Mouse (Mus musculus): ENCODE measurements around the gene Mgat3. TPM values are rescaled to one million over a fixed set of nuclear protein-coding genes. Genes with fewer than 3 reads are reported as not detected.

Gene Mgat3
- total and polyA plus RNA-seq, 3 experiments = 2.3 to 4.9 (median 3.5) TPM

DNA sequence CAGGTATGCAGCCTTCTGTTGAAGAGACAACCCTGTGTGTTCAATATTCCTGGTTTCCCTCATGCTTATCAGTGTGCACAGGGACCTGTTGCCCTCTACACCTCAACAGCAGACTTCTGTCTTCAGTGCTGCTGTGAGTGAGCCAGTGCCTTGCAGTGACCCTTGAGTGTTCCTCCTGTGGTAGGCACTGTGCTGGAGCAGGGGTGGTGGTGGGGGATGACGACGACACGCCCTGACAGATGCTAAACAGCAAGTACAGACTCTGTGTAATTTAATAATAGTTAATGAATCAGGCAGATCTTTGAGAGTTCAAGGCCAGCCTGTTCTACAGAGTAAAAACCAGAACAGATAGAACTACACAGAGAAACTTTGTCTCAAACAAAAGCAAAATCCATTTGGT, 36.9 kb upstream of the Mgat3 start:
- Histone ChIP-seq H3K4me1 (ENCODE audit: control insufficient read depth, insufficient read depth, low read length) (peaks cover 16% of the 10 kb centered on the region), H3K9ac (ENCODE audit: low read depth, low read length) (no peak overlapping the region), H3K79me2 (replicated peaks; ENCODE audit: control insufficient read depth, insufficient read depth, low read length) (peaks cover 1% of the 10 kb centered on the region; the same call in 1 of the 2 replicates), H3K27ac (peak overlapping the region; percentile 99; the same call in 1 of the 2 replicates), H3K36me3 (ENCODE audit: control insufficient read depth, insufficient read depth, low read length) (peaks cover 5% of the 10 kb centered on the region), H3K27me3 (ENCODE audit: control insufficient read depth, insufficient read depth, low read length) (no peaks in the 10 kb centered on the region), H3K4me3 (no peak overlapping the region)
- intact Hi-C loops (cut with DNase I) = no loop called here
- WGBS = 86% methylated on average over 3 of the region's 3 CpGs
- DNase-seq = no peak
- TF ChIP-seq CTCF (IDR thresholded peaks at IDR 0.05) (no peak), POLR2A (IDR thresholded peaks at IDR 0.05; ENCODE audit: insufficient read depth, low read depth, low read length) (no peak), EP300 (IDR thresholded peaks at IDR 0.05; ENCODE audit: insufficient read depth, low read depth, low read length) (no peak)

DNA sequence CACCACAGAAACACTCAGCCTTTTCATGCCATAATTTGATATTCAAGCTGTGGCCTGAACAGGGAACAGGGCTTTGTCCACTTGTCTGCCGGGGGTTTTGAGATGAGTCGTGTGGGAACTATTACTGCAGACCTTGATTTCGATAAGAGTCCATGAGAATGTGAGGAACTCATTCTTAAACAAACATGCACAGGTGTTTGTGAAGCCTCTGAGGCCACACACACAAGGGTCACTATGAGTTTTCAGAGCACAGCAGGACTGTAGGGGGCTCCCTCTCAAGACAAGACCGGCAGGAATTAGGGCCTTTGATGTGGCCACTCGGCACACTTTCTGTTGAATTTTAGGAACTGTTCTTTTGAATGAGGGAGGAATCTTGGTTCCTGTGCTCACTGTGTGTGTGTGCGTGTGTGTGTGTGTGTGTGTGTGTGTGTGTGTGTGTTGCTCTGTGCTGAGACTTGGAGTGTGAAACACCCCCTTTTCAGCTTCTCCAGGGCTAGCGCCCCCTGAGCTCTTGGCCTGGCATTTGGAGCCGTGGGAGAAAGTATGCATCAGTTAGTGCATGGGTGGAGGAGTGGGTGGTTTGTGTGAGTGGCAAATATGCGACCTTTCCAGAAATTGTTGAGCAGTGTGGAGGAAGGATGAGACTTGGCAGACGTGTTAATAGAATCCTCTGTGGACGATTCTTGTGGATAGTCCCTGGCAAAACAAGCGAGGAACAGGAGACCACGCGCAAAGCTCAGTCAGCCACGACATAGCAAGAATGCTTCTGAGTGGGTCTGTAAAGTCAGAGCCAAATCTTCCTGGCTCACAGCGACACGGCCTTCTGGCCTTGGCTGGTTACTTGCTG, 35.4 kb upstream of the Mgat3 start:
- no peak for DNase-seq
- no peak overlapping the region for H3K4me3 ChIP-seq
- peaks cover 5% of the 10 kb centered on the region for H3K36me3 ChIP-seq (ENCODE audit: control insufficient read depth, insufficient read depth, low read length)
- 47% methylated on average over 17 of the region's 17 CpGs for WGBS
- TF ChIP-seq CTCF (IDR thresholded peaks at IDR 0.05) = 0 out of 2 replicates have a peak, but pooled peaks have one; percentile 8
- TF ChIP-seq POLR2A (IDR thresholded peaks at IDR 0.05; ENCODE audit: insufficient read depth, low read depth, low read length) = no peak
- H3K27me3 ChIP-seq (ENCODE audit: control insufficient read depth, insufficient read depth, low read length) = no peaks in the 10 kb centered on the region
- peaks cover 4% of the 10 kb centered on the region for H3K79me2 ChIP-seq (replicated peaks; ENCODE audit: control insufficient read depth, insufficient read depth, low read length)
- peak overlapping the region; percentile 7; the same call in 1 of the 2 replicates for H3K27ac ChIP-seq
- H3K4me1 ChIP-seq (ENCODE audit: control insufficient read depth, insufficient read depth, low read length) = peaks cover 16% of the 10 kb centered on the region
- no peak overlapping the region for H3K9ac ChIP-seq (ENCODE audit: low read depth, low read length)
- intact Hi-C loops (cut with DNase I) = no loop called here

DNA sequence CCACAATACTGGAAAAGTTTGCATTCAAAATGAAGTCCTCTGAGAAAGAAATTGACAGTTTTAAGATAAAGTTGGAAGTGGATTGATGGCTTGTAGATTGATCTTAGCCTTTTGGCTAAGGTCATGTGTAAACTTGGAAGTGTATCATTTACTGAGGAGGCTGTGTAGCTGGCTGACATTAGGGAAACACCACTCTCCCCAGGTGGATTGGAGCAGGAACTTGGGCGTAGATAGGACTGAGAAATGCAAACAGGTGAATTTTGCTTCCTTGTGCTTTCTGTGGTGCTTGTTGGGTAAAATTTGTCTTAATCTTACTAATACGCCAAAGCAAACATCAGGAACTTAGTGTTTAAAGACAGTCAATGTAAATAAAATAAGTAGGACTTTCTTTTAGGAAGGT, 33.2 kb upstream of the Mgat3 start:
- no peaks in the 10 kb centered on the region for H3K27me3 ChIP-seq (ENCODE audit: control insufficient read depth, insufficient read depth, low read length)
- DNase-seq = no peak
- H3K79me2 ChIP-seq (replicated peaks; ENCODE audit: control insufficient read depth, insufficient read depth, low read length) = peaks cover 4% of the 10 kb centered on the region
- H3K4me1 ChIP-seq (ENCODE audit: control insufficient read depth, insufficient read depth, low read length) = peaks cover 10% of the 10 kb centered on the region
- no peak overlapping the region for H3K4me3 ChIP-seq
- intact Hi-C loops (cut with DNase I) = no loop called here
- TF ChIP-seq EP300 (IDR thresholded peaks at IDR 0.05; ENCODE audit: insufficient read depth, low read depth, low read length) (no peak), CTCF (IDR thresholded peaks at IDR 0.05) (no peak), POLR2A (IDR thresholded peaks at IDR 0.05; ENCODE audit: insufficient read depth, low read depth, low read length) (no peak)
- 95% methylated on average over 2 of the region's 2 CpGs for WGBS
- peaks cover 5% of the 10 kb centered on the region for H3K36me3 ChIP-seq (ENCODE audit: control insufficient read depth, insufficient read depth, low read length)
- H3K9ac ChIP-seq (ENCODE audit: low read depth, low read length) = no peak overlapping the region
- H3K27ac ChIP-seq = no peak overlapping the region

DNA sequence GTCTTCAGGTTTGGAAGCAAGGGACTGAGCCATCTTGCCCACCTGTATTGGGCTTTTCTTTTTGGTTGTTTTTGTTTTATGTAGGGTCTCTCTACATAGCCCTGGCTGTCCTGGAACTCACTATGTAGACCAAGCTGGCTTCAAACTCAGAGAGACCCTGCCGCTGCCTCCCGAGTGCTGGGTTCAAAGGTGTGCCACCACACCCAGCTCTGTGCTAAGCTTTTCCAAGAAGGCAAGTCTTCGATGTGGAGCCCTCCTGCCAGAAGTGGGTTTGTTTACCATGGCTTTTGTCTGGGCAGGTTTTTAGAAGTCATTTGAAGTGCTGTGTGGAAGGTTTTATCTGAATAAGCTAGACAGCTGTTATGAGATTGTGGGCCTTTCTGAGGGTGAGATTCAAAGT, 32.6 kb upstream of the Mgat3 start:
- Histone ChIP-seq H3K4me1 (ENCODE audit: control insufficient read depth, insufficient read depth, low read length) (peaks cover 10% of the 10 kb centered on the region), H3K27ac (no peak overlapping the region), H3K4me3 (no peak overlapping the region), H3K36me3 (ENCODE audit: control insufficient read depth, insufficient read depth, low read length) (peaks cover 5% of the 10 kb centered on the region), H3K27me3 (ENCODE audit: control insufficient read depth, insufficient read depth, low read length) (no peaks in the 10 kb centered on the region), H3K79me2 (replicated peaks; ENCODE audit: control insufficient read depth, insufficient read depth, low read length) (peaks cover 4% of the 10 kb centered on the region), H3K9ac (ENCODE audit: low read depth, low read length) (no peak overlapping the region)
- WGBS = 81% methylated on average over 3 of the region's 3 CpGs
- DNase-seq = no peak
- intact Hi-C loops (cut with DNase I) = no loop called here
- TF ChIP-seq EP300 (IDR thresholded peaks at IDR 0.05; ENCODE audit: insufficient read depth, low read depth, low read length) = no peak
- no peak for TF ChIP-seq POLR2A (IDR thresholded peaks at IDR 0.05; ENCODE audit: insufficient read depth, low read depth, low read length)
- no peak for TF ChIP-seq CTCF (IDR thresholded peaks at IDR 0.05)

DNA sequence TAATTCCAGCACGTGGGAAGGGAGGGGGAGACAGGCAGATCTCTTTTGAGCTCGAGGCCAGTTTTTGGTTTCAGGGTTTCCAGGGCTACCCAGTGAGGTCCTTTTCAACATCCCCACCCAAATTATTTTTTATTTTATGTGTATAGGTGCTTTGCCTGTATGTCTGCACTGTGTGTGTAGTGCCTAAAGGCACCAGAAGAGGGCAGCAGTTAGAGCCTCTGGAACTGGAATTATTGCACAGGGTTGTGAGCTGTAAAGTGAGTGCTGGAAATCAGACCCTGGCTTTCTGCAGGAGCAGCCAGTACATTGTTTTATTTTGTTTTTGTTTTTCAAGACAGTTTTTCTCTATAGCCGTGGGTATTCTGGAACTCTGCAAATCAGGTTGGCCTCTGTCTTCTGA, 31.4 kb upstream of the Mgat3 start:
- no peak overlapping the region for H3K9ac ChIP-seq (ENCODE audit: low read depth, low read length)
- DNase-seq = no peak

DNA sequence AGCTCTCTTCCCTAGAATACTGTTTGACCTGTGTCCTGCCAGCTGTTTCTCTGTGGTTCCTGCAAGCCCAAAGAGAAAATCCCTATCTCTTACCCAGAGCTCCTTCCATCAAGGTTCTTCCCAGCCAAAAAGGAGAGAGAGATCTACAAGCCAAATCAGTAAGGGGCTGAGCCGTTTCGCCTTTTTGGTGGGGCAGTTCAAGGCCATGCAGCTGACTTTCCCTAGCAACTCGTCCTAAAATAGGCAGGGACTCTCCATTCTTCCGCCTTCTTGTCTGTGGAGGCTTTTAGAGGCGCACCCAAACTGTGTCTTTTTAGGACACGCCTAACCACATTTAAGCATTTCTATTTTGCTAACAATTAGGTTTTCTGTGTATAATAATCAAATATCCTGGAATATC, 29.8 kb upstream of the Mgat3 start:
- Histone ChIP-seq H3K27me3 (ENCODE audit: control insufficient read depth, insufficient read depth, low read length) (no peaks in the 10 kb centered on the region), H3K4me1 (ENCODE audit: control insufficient read depth, insufficient read depth, low read length) (peaks cover 11% of the 10 kb centered on the region), H3K27ac (no peak overlapping the region), H3K79me2 (replicated peaks; ENCODE audit: control insufficient read depth, insufficient read depth, low read length) (peaks cover 3% of the 10 kb centered on the region; the same call in 1 of the 2 replicates), H3K4me3 (no peak overlapping the region), H3K9ac (ENCODE audit: low read depth, low read length) (no peak overlapping the region), H3K36me3 (ENCODE audit: control insufficient read depth, insufficient read depth, low read length) (peaks cover 5% of the 10 kb centered on the region)
- WGBS = 70% methylated on average over 6 of the region's 6 CpGs
- DNase-seq = no peak
- intact Hi-C loops (cut with DNase I) = no loop called here
- no peak for TF ChIP-seq CTCF (IDR thresholded peaks at IDR 0.05)
- TF ChIP-seq POLR2A (IDR thresholded peaks at IDR 0.05; ENCODE audit: insufficient read depth, low read depth, low read length) = no peak
- TF ChIP-seq EP300 (IDR thresholded peaks at IDR 0.05; ENCODE audit: insufficient read depth, low read depth, low read length) = no peak

More for the DNA sequence above, 31.4 kb upstream of the Mgat3 start:
- Histone ChIP-seq H3K36me3 (ENCODE audit: control insufficient read depth, insufficient read depth, low read length) (peaks cover 5% of the 10 kb centered on the region), H3K27ac (no peak overlapping the region), H3K4me3 (no peak overlapping the region), H3K4me1 (ENCODE audit: control insufficient read depth, insufficient read depth, low read length) (peaks cover 9% of the 10 kb centered on the region), H3K27me3 (ENCODE audit: control insufficient read depth, insufficient read depth, low read length) (no peaks in the 10 kb centered on the region), H3K79me2 (replicated peaks; ENCODE audit: control insufficient read depth, insufficient read depth, low read length) (peaks cover 4% of the 10 kb centered on the region)
- no peak for TF ChIP-seq POLR2A (IDR thresholded peaks at IDR 0.05; ENCODE audit: insufficient read depth, low read depth, low read length)
- peak; percentile 49 for TF ChIP-seq CTCF (IDR thresholded peaks at IDR 0.05)
- WGBS = 97% methylated on average over 3 of the region's 3 CpGs
- intact Hi-C loops (cut with DNase I) = no loop called here
